Mouse (Mus musculus) thymus, postnatal 25 days (tissue): ENCODE data around the gene Stim1.
A peak's percentile ranks its signal among the peaks of the same experiment; 100 is the strongest.

Experiments
- DNase-seq: peaks from one replicate; pipeline ENCODE4 v3.0.0; 2022

Gene Stim1

GRCm38 (mm10) chr7:102310266-102310665, 42.7 kb downstream of the Stim1 start:
- DNase-seq, result no peak

GRCm38 (mm10) chr7:102310821-102311220, 43.2 kb downstream of the Stim1 start:
- DNase-seq, result no peak

DNA sequence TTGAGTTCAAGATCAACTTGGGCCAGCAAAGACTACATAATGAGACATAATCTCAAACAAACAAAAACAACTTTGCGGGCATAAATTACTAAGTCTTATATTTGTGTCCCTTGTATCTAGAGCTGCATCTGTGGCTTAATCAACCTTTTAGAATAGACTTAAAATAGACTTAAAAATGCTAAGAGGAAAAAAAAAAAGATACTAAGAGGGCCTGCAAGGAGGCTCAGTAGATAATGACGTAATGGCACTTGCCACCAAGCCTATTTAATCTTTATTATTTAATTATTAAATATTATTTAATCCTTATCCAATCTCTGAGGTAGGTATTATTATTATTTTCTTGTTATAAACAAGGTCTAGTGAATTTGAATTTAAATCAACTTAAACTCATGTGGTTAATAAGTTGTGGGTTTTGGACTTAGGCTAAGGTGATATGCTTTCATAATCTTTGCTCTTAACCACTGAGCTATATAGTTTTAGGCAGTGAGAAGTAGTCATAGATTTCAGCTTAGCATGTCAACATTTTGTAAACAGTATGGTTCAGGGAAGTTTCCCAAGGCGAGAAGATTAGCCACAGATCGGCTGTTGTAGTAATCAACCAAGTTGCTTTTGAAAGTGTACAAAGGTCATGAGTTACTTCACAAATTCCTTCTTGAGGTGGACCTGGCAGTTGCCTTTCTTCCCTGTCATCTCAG, 45.4 kb downstream of the Stim1 start:
- no peak for DNase-seq

- DNase-seq, result no peak
Measured at GRCm38 (mm10) chr7:102313535-102313863, 45.9 kb downstream of the Stim1 start.

DNA sequence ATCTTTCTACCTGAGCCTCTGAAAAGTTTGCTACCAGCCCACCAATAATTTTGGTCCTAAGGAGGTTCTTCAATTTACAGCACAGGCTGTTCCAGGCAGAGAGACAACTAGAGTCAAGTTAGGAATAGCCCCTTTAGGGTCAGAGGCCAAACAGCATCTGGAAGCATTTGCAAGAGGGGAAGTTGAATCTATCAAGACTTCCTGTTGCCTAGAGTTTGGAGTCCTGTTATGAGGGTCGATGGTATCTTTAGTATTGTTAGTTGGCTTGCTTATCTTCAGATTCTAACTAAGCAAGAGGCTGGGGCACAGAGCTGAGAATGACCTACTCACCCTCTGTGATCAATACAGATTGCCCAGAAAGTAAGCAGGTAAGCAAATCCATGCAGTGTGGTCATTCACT, 46.5 kb downstream of the Stim1 start:
- no peak for DNase-seq

DNA sequence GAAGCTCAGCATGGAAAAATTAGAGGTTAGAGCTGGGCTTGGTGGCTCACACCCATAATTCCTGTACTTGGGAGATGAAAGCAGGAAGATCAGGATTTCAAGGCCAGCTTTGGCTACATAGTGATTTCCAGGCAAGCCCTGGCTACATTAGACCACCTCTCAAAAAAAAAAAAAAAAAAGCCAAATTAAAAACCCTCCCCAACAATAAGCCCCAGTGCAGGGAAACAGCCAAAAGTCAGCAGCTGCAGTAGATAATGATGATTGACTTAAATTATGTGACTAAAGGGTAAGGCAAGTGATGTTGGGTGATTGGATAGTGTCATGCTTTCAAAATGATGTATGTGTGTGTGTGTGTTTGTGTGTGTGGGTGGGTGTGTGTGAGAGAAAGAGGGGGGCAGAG, 47.3 kb downstream of the Stim1 start:
- DNase-seq, result no peak

- DNase-seq, result peak; percentile 26
Measured at GRCm38 (mm10) chr7:102315435-102315834, 47.8 kb downstream of the Stim1 start.

- no peak for DNase-seq
Measured at GRCm38 (mm10) chr7:102317583-102318168, 50.1 kb downstream of the Stim1 start.

DNA sequence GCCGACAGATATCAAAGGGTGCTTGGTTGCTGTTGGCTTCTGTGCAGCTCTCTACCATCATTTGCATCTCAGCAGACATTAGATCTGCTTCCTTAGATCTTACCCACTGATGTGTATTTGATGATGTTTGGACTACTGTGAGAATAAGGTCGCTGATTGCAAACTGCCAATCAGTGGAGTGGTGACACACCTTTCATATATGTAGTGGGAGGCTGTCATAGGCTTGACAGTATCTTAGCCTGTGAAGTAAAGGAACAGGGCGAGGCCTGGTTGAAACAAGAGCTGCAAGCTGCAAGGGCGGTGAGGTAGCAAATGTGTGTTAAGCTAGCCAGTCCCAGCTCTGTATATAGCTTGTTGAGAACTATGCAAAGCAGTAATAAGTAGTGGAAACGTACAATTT, 54.5 kb downstream of the Stim1 start:
- no peak for DNase-seq

DNA sequence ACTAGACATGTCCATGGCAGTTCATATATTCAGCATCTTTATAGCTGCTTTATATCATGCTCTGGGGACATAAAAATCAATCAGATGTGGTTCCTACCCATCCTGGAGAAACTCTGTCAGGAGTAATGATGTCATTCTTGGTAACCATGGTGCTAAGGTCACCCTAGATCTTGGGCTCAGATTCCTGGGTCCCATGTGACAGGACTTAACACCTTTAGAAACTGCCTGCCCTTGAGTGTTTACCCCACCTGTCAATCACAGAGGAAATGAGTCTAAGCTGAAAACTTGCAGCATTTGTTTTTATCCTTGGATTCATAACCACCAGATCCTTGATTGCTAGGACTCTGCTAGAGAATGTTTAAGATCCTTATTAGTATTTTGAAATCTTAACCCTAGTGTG, 58.7 kb downstream of the Stim1 start:
- DNase-seq, result no peak

GRCm38 (mm10) chr7:102330270-102330669, 62.7 kb downstream of the Stim1 start:
- DNase-seq, result no peak

DNA sequence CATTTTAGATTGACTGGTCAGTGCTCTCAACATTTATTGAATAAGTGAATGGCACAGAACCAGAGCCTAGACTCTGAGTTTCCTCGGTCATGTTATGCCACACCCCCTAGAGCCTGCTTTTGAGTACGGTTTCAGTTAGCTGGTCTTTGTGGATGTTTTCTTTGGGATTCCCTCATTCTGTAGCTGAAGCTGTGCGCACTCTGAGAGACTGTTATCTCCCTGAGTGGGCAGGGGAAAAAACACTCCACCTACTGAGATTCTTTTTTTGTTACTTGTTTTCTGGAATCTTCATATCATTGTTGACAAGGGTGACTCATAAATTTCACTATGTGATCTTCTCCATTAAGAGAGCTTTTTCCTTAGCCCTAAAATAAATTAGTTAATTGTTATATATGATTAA, 63.9 kb downstream of the Stim1 start:
- no peak for DNase-seq

- no peak for DNase-seq
Measured at GRCm38 (mm10) chr7:102333741-102334140, 66.1 kb downstream of the Stim1 start.

DNA sequence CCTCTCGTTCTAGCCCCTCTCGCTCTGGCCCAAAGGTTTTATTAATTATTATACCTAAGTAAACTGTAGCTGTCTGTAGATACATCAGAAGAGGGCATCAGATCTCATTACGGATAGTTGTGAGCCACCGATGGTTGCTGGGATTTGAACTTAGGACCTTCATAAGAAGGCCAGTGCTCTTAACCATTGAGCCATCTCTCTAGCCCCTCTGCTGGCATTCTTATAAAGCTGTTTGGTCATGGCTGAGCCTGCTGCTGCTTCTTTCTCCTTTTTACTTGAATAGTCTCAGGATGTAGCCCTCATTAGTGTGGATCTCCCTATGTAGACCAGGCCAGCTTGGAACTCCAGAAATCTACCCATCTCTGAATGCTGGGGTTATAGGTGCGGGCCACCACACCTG, 69.7 kb downstream of the Stim1 start:
- DNase-seq, result no peak

GRCm38 (mm10) chr7:102337898-102338297, 70.3 kb downstream of the Stim1 start:
- DNase-seq, result peak; percentile 68

- DNase-seq, result no peak
Measured at GRCm38 (mm10) chr7:102338956-102339355, 71.3 kb downstream of the Stim1 start.

DNA sequence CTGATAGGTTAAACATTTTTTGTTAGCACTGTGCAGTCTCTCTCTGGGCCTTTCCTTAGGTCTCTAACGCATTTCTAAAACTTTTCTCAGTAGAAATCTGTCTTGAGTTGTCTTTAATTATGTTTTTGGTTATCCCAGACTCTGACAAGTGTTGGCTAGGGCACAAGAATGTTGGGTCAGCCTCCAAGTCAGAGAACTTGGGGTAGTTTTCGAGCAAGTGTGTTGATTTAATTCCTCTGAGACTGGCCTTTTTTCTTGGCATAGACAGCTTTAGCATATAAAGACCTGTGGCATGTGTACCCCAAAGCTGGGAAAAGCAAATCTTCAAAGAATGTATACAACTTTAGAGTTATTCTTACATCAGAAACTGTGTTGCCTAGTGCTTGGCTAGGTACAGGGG, 78.3 kb downstream of the Stim1 start:
- DNase-seq, result no peak

GRCm38 (mm10) chr7:102347327-102347726, 79.7 kb downstream of the Stim1 start:
- DNase-seq, result no peak

- DNase-seq, result no peak
Measured at GRCm38 (mm10) chr7:102348681-102349080, 81.1 kb downstream of the Stim1 start.

- no peak for DNase-seq
Measured at GRCm38 (mm10) chr7:102349236-102349635, 81.6 kb downstream of the Stim1 start.

DNA sequence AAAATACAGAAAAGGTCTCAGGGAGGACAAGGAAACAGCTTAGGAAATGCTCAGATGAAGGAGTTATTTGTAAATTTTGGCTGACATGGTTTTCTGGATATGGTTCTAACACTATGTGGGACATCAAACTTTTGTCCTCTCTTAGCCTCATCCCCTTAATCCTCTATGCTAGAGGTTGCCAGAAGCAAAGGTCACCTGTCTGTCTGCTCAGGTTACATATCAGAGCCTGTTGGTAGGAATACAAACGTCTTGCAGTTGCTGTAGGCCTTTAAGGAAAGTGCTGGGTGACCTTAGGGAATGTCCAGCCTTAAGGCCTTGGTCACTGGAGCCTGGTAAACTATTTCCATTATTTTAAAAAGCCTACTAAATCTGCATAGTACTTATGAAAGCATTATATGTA, 85.8 kb downstream of the Stim1 start:
- no peak for DNase-seq

GRCm38 (mm10) chr7:102358124-102358523, 90.5 kb downstream of the Stim1 start:
- no peak for DNase-seq

GRCm38 (mm10) chr7:102361297-102361696, 93.7 kb downstream of the Stim1 start:
- no peak for DNase-seq

- DNase-seq, result no peak
Measured at GRCm38 (mm10) chr7:102363853-102364252, 96.2 kb downstream of the Stim1 start.

- DNase-seq, result peak; percentile 21
Measured at GRCm38 (mm10) chr7:102369661-102370060, 102.1 kb downstream of the Stim1 start.
